Mouse (Mus musculus) stomach, embryonic 15.5 days (tissue): ENCODE data around the gene Dtymk. TPM values are rescaled to one million over a fixed set of nuclear protein-coding genes. Genes with fewer than 3 reads are reported as not detected.
A peak's percentile ranks its signal among the peaks of the same experiment; 100 is the strongest.

ENCODE experiments used
- ATAC-seq: fragments of 200-750 bp; cut with Nextera tagmentation; 2 replicates; pipeline ENCODE4 v1.8.0; 2017; ENCODE audit warnings: low read depth, moderate number of reproducible peaks, moderate TSS enrichment; ENCODE audit not compliant: insufficient read depth, low FRiP score
- H3K27ac ChIP-seq: fragments of 300-500 bp; sonication (generic); 2 replicates; pipeline ENCODE4 v1.5.1; 2015; ENCODE audit warnings: mild to moderate bottlenecking, inconsistent platforms
- H3K27me3 ChIP-seq: fragments of 300-500 bp; sonication (generic); replicated peaks from 2 replicates; pipeline ENCODE4 v1.6.1; 2015; ENCODE audit warnings: inconsistent platforms
- H3K36me3 ChIP-seq: fragments of 300-500 bp; sonication (generic); 2 replicates; pipeline ENCODE4 v1.6.1; 2015; ENCODE audit warnings: inconsistent platforms
- H3K4me1 ChIP-seq: fragments of 300-500 bp; sonication (generic); 2 replicates; pipeline ENCODE4 v1.6.1; 2015; ENCODE audit warnings: inconsistent platforms
- H3K4me2 ChIP-seq: fragments of 300-500 bp; sonication (generic); 2 replicates; pipeline ENCODE4 v1.6.1; 2015; ENCODE audit warnings: mild to moderate bottlenecking, inconsistent platforms
- H3K4me3 ChIP-seq: fragments of 300-500 bp; sonication (generic); replicated peaks from 2 replicates; pipeline ENCODE4 v1.5.1; 2015; ENCODE audit warnings: inconsistent platforms
- H3K9ac ChIP-seq: fragments of 300-500 bp; sonication (generic); 2 replicates; pipeline ENCODE4 v1.6.1; 2015; ENCODE audit warnings: inconsistent platforms
- H3K9me3 ChIP-seq: fragments of 300-500 bp; sonication (generic); 2 replicates; pipeline ENCODE4 v1.6.1; 2016; ENCODE audit warnings: inconsistent platforms
- WGBS: fragments of 180-500 bp; shearing (Covaris S2); methylation state at CpG from one replicate; pipeline ENCODE4 v1.1.7; 2015; 5-methylcytosine and 5-hydroxymethylcytosine counted together
- polyA plus RNA-seq: library from polyadenylated mRNA; unstranded; fragments of >200 nt; fragmentation: Nextera tagmentation; extraction: Ambion mirVana; gene quantifications from 2 replicates; pipeline ENCODE4 v1.2.1, GENCODE M21; 2015

Gene Dtymk
- polyA plus RNA-seq, 1 experiment from 2014 or later: 237 TPM

DNA sequence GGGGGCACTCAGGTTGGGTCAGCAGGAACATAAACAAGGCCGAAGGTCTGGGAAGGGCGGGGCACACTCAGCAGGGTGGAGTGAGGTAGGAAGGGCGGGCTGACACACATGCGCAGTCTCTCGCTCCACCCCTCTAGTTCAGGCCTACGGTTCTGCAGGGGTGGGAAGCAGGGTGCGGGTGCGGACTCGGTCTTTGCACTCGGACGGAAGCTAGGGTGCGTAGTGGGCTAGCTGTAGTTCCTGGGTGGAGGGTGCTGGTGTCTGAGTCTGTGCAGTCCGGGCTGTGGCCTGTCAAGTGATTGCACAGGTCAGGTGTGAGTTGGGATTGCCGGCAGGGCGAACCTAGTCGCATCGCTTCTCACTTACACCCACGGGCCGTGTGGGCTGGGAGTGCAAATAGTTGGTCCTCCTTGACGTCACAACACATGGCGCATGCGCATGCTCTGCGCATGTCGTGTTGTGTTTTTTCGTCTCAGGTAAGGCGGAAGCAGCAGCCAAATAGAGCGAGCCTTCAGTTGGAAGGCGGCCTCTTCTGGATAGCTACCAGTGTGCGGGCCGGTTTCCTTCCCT is 23.5 kb upstream of the Dtymk start:
- Histone ChIP-seq H3K4me2 (peak overlapping the region; percentile 73), H3K4me1 (peaks cover 7% of the 10 kb centered on the region; the same call in 1 of the 2 replicates), H3K9ac (peak overlapping the region; percentile 49), H3K27me3 (no peaks in the 10 kb centered on the region), H3K27ac (peak overlapping the region; percentile 97), H3K36me3 (peaks cover 9% of the 10 kb centered on the region; the same call in 1 of the 2 replicates), H3K4me3 (peak overlapping the region; percentile 57), H3K9me3 (no peaks in the 10 kb centered on the region)
- peak; percentile 99 for ATAC-seq
- WGBS: under 1% methylated on average over 30 of the region's 30 CpGs

DNA sequence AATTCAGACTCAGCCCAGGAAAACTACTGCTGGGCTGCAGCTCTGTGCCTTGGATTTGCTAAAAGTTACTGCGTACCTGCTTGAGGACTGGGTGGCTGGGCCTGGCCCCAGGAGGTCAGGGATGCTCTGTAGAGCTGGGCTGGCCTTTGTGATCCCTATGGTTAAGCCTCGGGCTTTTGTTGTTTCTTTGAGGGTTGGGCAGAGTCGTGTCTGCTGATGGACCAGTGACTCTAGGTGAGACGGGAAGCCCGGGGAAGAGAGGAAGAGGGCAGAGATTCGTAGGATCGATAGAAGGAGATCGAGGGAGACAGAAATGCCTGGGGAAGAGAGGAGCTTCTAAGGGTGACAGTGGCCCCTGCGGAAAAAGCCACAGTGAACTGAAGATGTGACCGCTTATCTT is 22.9 kb upstream of the Dtymk start, which contains the start of gene D2hgdh:
D2hgdh (plus strand) TSS at position 301 of the 400 bp plus-strand sequence.
- 0 out of 2 replicates have a peak, but pooled peaks have one; percentile 0 for ATAC-seq
- Histone ChIP-seq H3K36me3 (peaks cover 11% of the 10 kb centered on the region), H3K4me2 (peak within 1 kb of the TSS; percentile 73), H3K27ac (peak within 1 kb of the TSS; percentile 97), H3K4me1 (peaks cover 7% of the 10 kb centered on the region; the same call in 1 of the 2 replicates), H3K4me3 (peak within 1 kb of the TSS; percentile 57), H3K27me3 (no peaks in the 10 kb centered on the region), H3K9ac (peak within 1 kb of the TSS; percentile 49), H3K9me3 (no peaks in the 10 kb centered on the region)
- 6% methylated on average over 10 of the region's 10 CpGs for WGBS

GRCm38 (mm10) chr1:93823796-93824495 is 22.2 kb upstream of the Dtymk start:
- 64% methylated on average over 3 of the region's 3 CpGs for WGBS
- no peak for ATAC-seq
- Histone ChIP-seq H3K4me3 (no peak overlapping the region), H3K27me3 (no peaks in the 10 kb centered on the region), H3K9me3 (no peaks in the 10 kb centered on the region), H3K27ac (peak overlapping the region; percentile 97; the same call in 1 of the 2 replicates), H3K4me1 (peaks cover 7% of the 10 kb centered on the region; the same call in 1 of the 2 replicates), H3K4me2 (no peak overlapping the region), H3K9ac (no peak overlapping the region), H3K36me3 (peaks cover 18% of the 10 kb centered on the region)

GRCm38 (mm10) chr1:93818722-93819121 is 17.0 kb upstream of the Dtymk start:
- H3K4me1 ChIP-seq: no peaks in the 10 kb centered on the region
- no peaks in the 10 kb centered on the region for H3K9me3 ChIP-seq
- no peak overlapping the region for H3K27ac ChIP-seq
- H3K4me2 ChIP-seq: no peak overlapping the region
- no peak overlapping the region for H3K4me3 ChIP-seq
- no peak for ATAC-seq
- H3K36me3 ChIP-seq: peaks cover 67% of the 10 kb centered on the region
- no peak overlapping the region for H3K9ac ChIP-seq
- WGBS: 91% methylated on average over 7 of the region's 7 CpGs
- H3K27me3 ChIP-seq: no peaks in the 10 kb centered on the region

- no peaks in the 10 kb centered on the region for H3K27me3 ChIP-seq
- no peak overlapping the region for H3K4me2 ChIP-seq
- no peak overlapping the region for H3K27ac ChIP-seq
- no peak overlapping the region for H3K9ac ChIP-seq
- H3K9me3 ChIP-seq: no peaks in the 10 kb centered on the region
- H3K4me3 ChIP-seq: no peak overlapping the region
- WGBS: 93% methylated on average over 8 of the region's 8 CpGs
- no peaks in the 10 kb centered on the region for H3K4me1 ChIP-seq
- no peak for ATAC-seq
- H3K36me3 ChIP-seq: peaks cover 74% of the 10 kb centered on the region
These were observed 16.2 kb upstream of the Dtymk start for GRCm38 (mm10) chr1:93817823-93818532.

DNA sequence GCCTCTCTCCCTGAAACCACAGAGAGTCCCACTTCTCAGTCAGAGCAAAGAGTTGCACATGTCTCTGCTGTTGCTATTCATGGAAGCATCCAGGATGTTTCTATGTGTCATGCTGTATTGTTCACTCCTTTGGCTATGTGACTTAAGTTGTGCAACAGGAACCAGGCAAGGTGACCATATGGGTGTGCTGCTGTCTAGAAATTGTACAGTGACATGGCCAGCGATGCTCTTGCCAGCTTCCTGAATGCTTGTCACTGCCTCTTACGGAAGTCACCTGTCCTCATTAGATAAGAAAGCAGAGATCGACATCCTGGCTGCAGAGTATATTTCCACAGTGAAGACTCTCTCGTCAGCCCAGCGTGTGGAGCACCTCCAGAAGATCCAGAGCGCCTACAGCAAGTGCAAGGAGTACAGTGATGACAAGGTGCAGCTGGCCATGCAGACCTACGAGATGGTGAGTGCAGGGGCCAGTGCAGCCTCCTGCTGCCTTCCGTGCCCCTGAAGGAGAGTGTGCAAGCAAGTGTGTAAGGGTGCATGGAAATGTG is 9.8 kb upstream of the Dtymk start:
- H3K27me3 ChIP-seq: no peaks in the 10 kb centered on the region
- peaks cover 73% of the 10 kb centered on the region for H3K36me3 ChIP-seq
- H3K9ac ChIP-seq: no peak overlapping the region
- no peak for ATAC-seq
- WGBS: 85% methylated on average over 8 of the region's 8 CpGs
- no peak overlapping the region for H3K4me2 ChIP-seq
- no peak overlapping the region for H3K27ac ChIP-seq
- no peaks in the 10 kb centered on the region for H3K4me1 ChIP-seq
- H3K4me3 ChIP-seq: no peak overlapping the region
- H3K9me3 ChIP-seq: no peaks in the 10 kb centered on the region

DNA sequence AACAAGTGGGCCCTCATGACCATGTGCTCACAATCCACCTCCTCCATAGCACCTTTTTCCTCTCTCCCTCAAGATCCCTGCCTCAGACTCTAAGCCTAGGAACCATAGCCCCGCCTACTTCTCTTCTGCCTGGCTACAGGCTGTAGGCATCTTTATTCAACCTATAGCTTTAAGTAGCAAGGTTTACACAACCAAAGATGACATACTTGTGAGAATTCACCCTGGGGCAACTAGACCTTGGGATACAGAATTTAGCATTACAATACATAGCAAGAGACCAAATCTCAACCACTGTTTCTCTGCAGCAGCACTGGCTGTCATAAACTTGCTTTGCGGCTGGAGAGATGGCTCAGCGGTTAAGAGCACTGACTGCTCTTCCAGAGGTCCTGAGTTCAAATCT is 8.3 kb upstream of the Dtymk start:
- Histone ChIP-seq H3K9ac (no peak overlapping the region), H3K4me3 (no peak overlapping the region), H3K9me3 (no peaks in the 10 kb centered on the region), H3K4me2 (no peak overlapping the region), H3K27me3 (no peaks in the 10 kb centered on the region), H3K27ac (no peak overlapping the region), H3K36me3 (peaks cover 64% of the 10 kb centered on the region), H3K4me1 (peaks cover 7% of the 10 kb centered on the region)
- WGBS: 95% methylated on average over 3 of the region's 3 CpGs
- ATAC-seq: no peak

DNA sequence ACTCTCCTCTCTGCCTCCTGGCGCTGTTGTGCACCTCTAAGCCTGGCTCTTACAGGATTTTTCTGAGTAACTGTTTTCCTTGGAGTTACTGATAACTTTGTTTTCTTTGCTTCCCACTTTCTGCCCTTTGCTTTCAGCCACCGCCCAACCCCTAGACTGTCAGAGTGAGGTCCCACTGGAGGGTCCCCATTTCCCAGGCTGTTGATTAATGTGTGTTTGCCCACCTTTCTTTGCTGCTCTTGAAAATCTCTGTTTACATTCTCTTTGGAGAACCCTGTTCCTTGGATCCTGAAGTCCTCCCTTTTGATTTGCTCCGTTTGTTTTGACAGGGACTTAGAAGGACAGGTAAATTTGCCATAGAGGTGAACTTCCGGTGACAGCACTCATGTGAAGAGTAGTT is 7.1 kb upstream of the Dtymk start:
- Histone ChIP-seq H3K27me3 (no peaks in the 10 kb centered on the region), H3K4me3 (no peak overlapping the region), H3K36me3 (peaks cover 52% of the 10 kb centered on the region), H3K4me2 (no peak overlapping the region), H3K4me1 (peaks cover 14% of the 10 kb centered on the region), H3K9ac (no peak overlapping the region), H3K27ac (no peak overlapping the region), H3K9me3 (no peaks in the 10 kb centered on the region)
- no peak for ATAC-seq
- WGBS: 68% methylated on average over 4 of the region's 4 CpGs

GRCm38 (mm10) chr1:93805221-93805951 is 3.7 kb upstream of the Dtymk start:
- 66% methylated on average over 5 of the region's 5 CpGs for WGBS
- H3K4me1 ChIP-seq: peaks cover 28% of the 10 kb centered on the region
- H3K36me3 ChIP-seq: peaks cover 32% of the 10 kb centered on the region
- no peak overlapping the region for H3K9ac ChIP-seq
- H3K27ac ChIP-seq: 0 out of 2 replicates have a peak overlapping the region, but pooled peaks have one; percentile 44
- no peaks in the 10 kb centered on the region for H3K9me3 ChIP-seq
- peak overlapping the region; percentile 84 for H3K4me2 ChIP-seq
- peak overlapping the region; percentile 92; the same call in 1 of the 2 replicates for H3K4me3 ChIP-seq
- H3K27me3 ChIP-seq: no peaks in the 10 kb centered on the region
- no peak for ATAC-seq

DNA sequence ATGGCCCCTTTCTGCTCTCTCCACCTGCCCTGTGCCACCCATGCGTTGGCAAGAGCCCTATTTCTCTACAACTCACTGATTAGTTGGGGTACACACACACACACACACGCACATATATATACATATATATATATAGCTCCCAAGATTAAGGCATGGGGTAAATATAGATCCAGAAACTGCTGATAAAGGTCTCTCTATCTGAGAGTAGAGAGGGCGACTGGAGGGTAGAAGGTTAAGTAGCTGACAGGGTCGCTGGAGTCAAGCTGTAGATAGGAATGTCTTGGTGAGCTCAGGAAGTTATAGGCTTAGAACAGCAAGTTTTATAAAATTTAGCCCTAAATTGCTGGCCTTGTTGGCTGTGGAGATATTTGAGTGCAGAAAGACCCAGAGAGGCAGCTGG is 3.1 kb upstream of the Dtymk start:
- ATAC-seq: no peak
- 0 out of 2 replicates have a peak overlapping the region, but pooled peaks have one; percentile 44 for H3K27ac ChIP-seq
- WGBS: 66% methylated on average over 4 of the region's 4 CpGs

More for the DNA sequence above, 3.1 kb upstream of the Dtymk start:
- Histone ChIP-seq H3K27me3 (no peaks in the 10 kb centered on the region), H3K9me3 (no peaks in the 10 kb centered on the region), H3K9ac (no peak overlapping the region), H3K4me1 (peaks cover 28% of the 10 kb centered on the region), H3K4me3 (peak overlapping the region; percentile 92), H3K36me3 (peaks cover 29% of the 10 kb centered on the region), H3K4me2 (peak overlapping the region; percentile 84)
